ENCODE assay signal across 25 mouse cellular contexts in the genomic region with DNA sequence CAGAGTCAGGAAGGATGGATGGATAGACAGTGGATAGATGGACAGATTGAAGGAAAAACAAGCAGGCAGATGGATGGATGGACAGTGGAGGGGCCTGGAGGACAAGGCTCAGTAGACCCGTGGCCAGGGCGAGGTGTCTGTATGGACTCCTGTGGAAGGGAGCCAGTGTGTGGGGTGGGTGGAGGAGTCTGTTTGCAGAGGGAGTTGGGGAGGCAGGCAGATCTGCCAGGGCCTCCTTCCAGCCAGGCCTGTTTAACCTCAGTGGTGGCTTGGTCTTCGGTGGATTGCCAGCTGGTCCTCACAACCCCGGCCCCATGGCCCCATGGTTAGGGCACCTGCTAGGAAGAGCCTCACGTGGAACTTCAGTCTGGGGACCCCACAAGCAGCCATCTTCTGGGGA. TPM values are rescaled to one million over a fixed set of nuclear protein-coding genes. Genes with fewer than 3 reads are reported as not detected.
DNase-seq lines count a peak whose midpoint lies in the region; ATAC-seq lines count a peak whose summit lies in the region.
"Had no signal": no experiment of that assay in that cellular context is flagged by ENCODE, and none has a peak within 500 bp of the region (broad histone marks: within the 10 kb centered on the region; RNA-seq: fewer than 3 reads in every experiment).

No protein-coding gene starts in this region.

- ATAC-seq in forebrain, embryonic 16.5 days: no peak
- no peak for ATAC-seq in limb, embryonic 12.5 days (ENCODE audit: insufficient number of reproducible peaks, insufficient read depth, low FRiP score, low TSS enrichment, low read depth)
- ATAC-seq in embryonic facial prominence, embryonic 14.5 days (ENCODE audit: low read depth): no peak
- ATAC-seq in limb, embryonic 15.5 days (ENCODE audit: insufficient number of reproducible peaks, low FRiP score, low TSS enrichment, low read depth): no peak
- no peak for ATAC-seq in intestine, embryonic 15.5 days
- ATAC-seq: lung, postnatal 0 days; Patski had no signal

- H3K4me1 ChIP-seq in forebrain, embryonic 10.5 days: peaks cover 40% of the 10 kb centered on the region
- peaks cover 22% of the 10 kb centered on the region for H3K4me1 ChIP-seq in forebrain, embryonic 16.5 days (replicated peaks; ENCODE audit: control insufficient read depth, insufficient read depth, low read length)
- H3K4me1 ChIP-seq in limb, embryonic 12.5 days (replicated peaks): peaks cover 49% of the 10 kb centered on the region
- H3K4me1 ChIP-seq in limb, embryonic 10.5 days: peaks cover 39% of the 10 kb centered on the region
- peaks cover 18% of the 10 kb centered on the region for H3K4me1 ChIP-seq in embryonic facial prominence, embryonic 14.5 days (ENCODE audit: control insufficient read depth, insufficient read depth, low read length)
- peaks cover 68% of the 10 kb centered on the region for H3K4me1 ChIP-seq in limb, embryonic 15.5 days
- H3K4me1 ChIP-seq in intestine, embryonic 15.5 days (replicated peaks): peaks cover 24% of the 10 kb centered on the region
- H3K4me1 ChIP-seq: liver, embryonic 15.5 days had no signal

- no peak for DNase-seq in forebrain, embryonic 10.5 days (ENCODE audit: extremely low spot score, low spot score)
- no peak for DNase-seq in limb, embryonic 10.5 days (ENCODE audit: low spot score)
- no peak for DNase-seq in embryonic facial prominence, embryonic 14.5 days (ENCODE audit: low spot score)
- DNase-seq: adrenal gland, adult 2 months; cerebellum, adult 11 months; cerebellum, postnatal 36 days; embryo, embryonic 11 days; gastrocnemius, postnatal 14 days; kidney, adult 11 months; layer of hippocampus, postnatal 36 days; liver; retina, postnatal 1 day; right cerebral cortex, postnatal 25 days; thymus, postnatal 25 days had no signal

- WGBS in forebrain, embryonic 10.5 days: 92% methylated on average over 5 of the region's 5 CpGs
- 83% methylated on average over 5 of the region's 5 CpGs for WGBS in forebrain, embryonic 16.5 days
- 91% methylated on average over 5 of the region's 5 CpGs for WGBS in limb, embryonic 12.5 days
- 85% methylated on average over 5 of the region's 5 CpGs for WGBS in limb, embryonic 10.5 days
- WGBS in embryonic facial prominence, embryonic 14.5 days: 90% methylated on average over 3 of the region's 5 CpGs
- 59% methylated on average over 5 of the region's 5 CpGs for WGBS in limb, embryonic 15.5 days
- WGBS in intestine, embryonic 15.5 days: 54% methylated on average over 5 of the region's 5 CpGs

- H3K4me3 ChIP-seq in forebrain, embryonic 10.5 days: no peak overlapping the region
- no peak overlapping the region for H3K4me3 ChIP-seq in forebrain, embryonic 16.5 days (replicated peaks; ENCODE audit: low read length)
- H3K4me3 ChIP-seq in limb, embryonic 12.5 days (replicated peaks): peak overlapping the region; percentile 50; the same call in 1 of the 2 replicates
- no peak overlapping the region for H3K4me3 ChIP-seq in limb, embryonic 10.5 days
- H3K4me3 ChIP-seq in embryonic facial prominence, embryonic 14.5 days (ENCODE audit: low read depth, low read length): no peak overlapping the region
- peak overlapping the region; percentile 61; the same call in 1 of the 2 replicates for H3K4me3 ChIP-seq in limb, embryonic 15.5 days
- H3K4me3 ChIP-seq in intestine, embryonic 15.5 days (replicated peaks): no peak overlapping the region
- H3K4me3 ChIP-seq: hindbrain, embryonic 12.5 days; kidney, embryonic 15.5 days; liver, embryonic 15.5 days; midbrain, embryonic 12.5 days; neural tube, embryonic 12.5 days had no signal

- H3K36me3 ChIP-seq in forebrain, embryonic 10.5 days (replicated peaks): peaks cover 30% of the 10 kb centered on the region
- H3K36me3 ChIP-seq in forebrain, embryonic 16.5 days (ENCODE audit: control insufficient read depth, insufficient read depth): peaks cover 3% of the 10 kb centered on the region; the same call in 1 of the 2 replicates
- peaks cover 29% of the 10 kb centered on the region for H3K36me3 ChIP-seq in limb, embryonic 12.5 days
- peaks cover 17% of the 10 kb centered on the region for H3K36me3 ChIP-seq in limb, embryonic 10.5 days
- H3K36me3 ChIP-seq in embryonic facial prominence, embryonic 14.5 days (ENCODE audit: control insufficient read depth, insufficient read depth, low read length): peaks cover 26% of the 10 kb centered on the region; the same call in 1 of the 2 replicates
- H3K36me3 ChIP-seq in limb, embryonic 15.5 days: peaks cover 23% of the 10 kb centered on the region
- H3K36me3 ChIP-seq in intestine, embryonic 15.5 days: 0 out of 2 replicates have a peak, but pooled peaks cover 4% of the 10 kb centered on the region
- H3K36me3 ChIP-seq: liver, embryonic 15.5 days had no signal

- H3K27ac ChIP-seq in forebrain, embryonic 10.5 days: peak overlapping the region; percentile 30; the same call in 1 of the 2 replicates
- no peak overlapping the region for H3K27ac ChIP-seq in forebrain, embryonic 16.5 days (ENCODE audit: low read length)
- H3K27ac ChIP-seq in limb, embryonic 12.5 days: 0 out of 2 replicates have a peak overlapping the region, but pooled peaks have one; percentile 31
- no peak overlapping the region for H3K27ac ChIP-seq in limb, embryonic 10.5 days
- no peak overlapping the region for H3K27ac ChIP-seq in embryonic facial prominence, embryonic 14.5 days (replicated peaks; ENCODE audit: low read depth, low read length)
- peak overlapping the region; percentile 72 for H3K27ac ChIP-seq in limb, embryonic 15.5 days
- no peak overlapping the region for H3K27ac ChIP-seq in intestine, embryonic 15.5 days
- H3K27ac ChIP-seq: hindbrain, embryonic 12.5 days; kidney, embryonic 15.5 days; liver, embryonic 15.5 days; midbrain, embryonic 12.5 days; neural tube, embryonic 12.5 days had no signal

- no peak overlapping the region for H3K9ac ChIP-seq in forebrain, embryonic 16.5 days (replicated peaks; ENCODE audit: low read depth, low read length)
- no peak overlapping the region for H3K9ac ChIP-seq in limb, embryonic 12.5 days (replicated peaks)
- no peak overlapping the region for H3K9ac ChIP-seq in embryonic facial prominence, embryonic 14.5 days (ENCODE audit: low read depth, low read length)
- no peak overlapping the region for H3K9ac ChIP-seq in limb, embryonic 15.5 days
- no peak overlapping the region for H3K9ac ChIP-seq in intestine, embryonic 15.5 days
- H3K9ac ChIP-seq: kidney, embryonic 15.5 days; liver, embryonic 15.5 days; midbrain, embryonic 12.5 days; neural tube, embryonic 12.5 days had no signal

- peaks cover 43% of the 10 kb centered on the region for H3K27me3 ChIP-seq in forebrain, embryonic 10.5 days (ENCODE audit: poor library complexity, severe bottlenecking)
- H3K27me3 ChIP-seq in forebrain, embryonic 16.5 days (replicated peaks; ENCODE audit: control insufficient read depth, insufficient read depth, low read length): peaks cover 9% of the 10 kb centered on the region; the same call in 1 of the 2 replicates
- peaks cover 37% of the 10 kb centered on the region for H3K27me3 ChIP-seq in limb, embryonic 12.5 days
- peaks cover 39% of the 10 kb centered on the region for H3K27me3 ChIP-seq in limb, embryonic 10.5 days (ENCODE audit: low read depth, poor library complexity, severe bottlenecking)
- peaks cover 6% of the 10 kb centered on the region for H3K27me3 ChIP-seq in embryonic facial prominence, embryonic 14.5 days (replicated peaks; ENCODE audit: control insufficient read depth, insufficient read depth, low read length)
- peaks cover 8% of the 10 kb centered on the region for H3K27me3 ChIP-seq in limb, embryonic 15.5 days
- peaks cover 5% of the 10 kb centered on the region; the same call in 1 of the 2 replicates for H3K27me3 ChIP-seq in intestine, embryonic 15.5 days (replicated peaks)
- H3K27me3 ChIP-seq: Patski had no signal

- no peak overlapping the region for H3K4me2 ChIP-seq in forebrain, embryonic 16.5 days (ENCODE audit: low read length)
- peak overlapping the region; percentile 67 for H3K4me2 ChIP-seq in limb, embryonic 12.5 days
- H3K4me2 ChIP-seq in embryonic facial prominence, embryonic 14.5 days (ENCODE audit: low read depth, low read length): peak overlapping the region; percentile 78; the same call in 1 of the 2 replicates
- peak overlapping the region; percentile 77 for H3K4me2 ChIP-seq in limb, embryonic 15.5 days
- no peak overlapping the region for H3K4me2 ChIP-seq in intestine, embryonic 15.5 days (replicated peaks)
- H3K4me2 ChIP-seq: kidney, embryonic 15.5 days; liver, embryonic 15.5 days; midbrain, embryonic 12.5 days; neural tube, embryonic 12.5 days had no signal

- H3K9me3 ChIP-seq in forebrain, embryonic 10.5 days: no peaks in the 10 kb centered on the region
- H3K9me3 ChIP-seq in forebrain, embryonic 16.5 days (ENCODE audit: control insufficient read depth, low read length): no peaks in the 10 kb centered on the region
- H3K9me3 ChIP-seq in limb, embryonic 12.5 days: no peaks in the 10 kb centered on the region
- no peaks in the 10 kb centered on the region for H3K9me3 ChIP-seq in limb, embryonic 10.5 days (replicated peaks)
- no peaks in the 10 kb centered on the region for H3K9me3 ChIP-seq in embryonic facial prominence, embryonic 14.5 days (ENCODE audit: control insufficient read depth, low read length)
- H3K9me3 ChIP-seq in limb, embryonic 15.5 days: no peaks in the 10 kb centered on the region
- no peaks in the 10 kb centered on the region for H3K9me3 ChIP-seq in intestine, embryonic 15.5 days
- H3K9me3 ChIP-seq: hindbrain, embryonic 12.5 days; kidney, embryonic 15.5 days; liver, embryonic 15.5 days; midbrain, embryonic 12.5 days; neural tube, embryonic 12.5 days had no signal

RNA-seq across cellular contexts. Expression of gene Rflna, which starts 3.9 kb away (rescaled TPM):
- polyA plus RNA-seq in forebrain, embryonic 10.5 days (2016; fragmentation: Nextera tagmentation; extraction: Ambion mirVana): 3.4 and 4.3 TPM in 2 replicates
- polyA plus RNA-seq in forebrain, embryonic 16.5 days (2015; fragmentation: Nextera tagmentation; extraction: Ambion mirVana): 3.7 and 4.0 TPM in 2 replicates
- 28.6 and 33.0 TPM in 2 replicates for polyA plus RNA-seq in limb, embryonic 12.5 days (2016; fragmentation: Nextera tagmentation; extraction: Ambion mirVana)
- 1.1 and 4.5 TPM in 2 replicates for polyA plus RNA-seq in limb, embryonic 10.5 days (2016; fragmentation: Nextera tagmentation; extraction: Ambion mirVana)
- 19.3 and 29.0 TPM in 2 replicates for polyA plus RNA-seq in embryonic facial prominence, embryonic 14.5 days (2014; fragmentation: Nextera tagmentation; extraction: Ambion mirVana)
- 36.9 and 40.7 TPM in 2 replicates for polyA plus RNA-seq in limb, embryonic 15.5 days (2015; fragmentation: Nextera tagmentation; extraction: Ambion mirVana)
- polyA plus RNA-seq in intestine, embryonic 15.5 days (2015; fragmentation: Nextera tagmentation; extraction: Ambion mirVana): 2.0 and 2.2 TPM in 2 replicates

Comparison
In these comparisons a context has a peak if more than half of its experiments do, and no peak if none do; other contexts are left out.
1. H3K27ac ChIP-seq: peak in forebrain, embryonic 10.5 days (single experiment), limb, embryonic 12.5 days (single experiment) and limb, embryonic 15.5 days (single experiment); none in forebrain, embryonic 16.5 days (single experiment), limb, embryonic 10.5 days (single experiment), embryonic facial prominence, embryonic 14.5 days (single experiment) and intestine, embryonic 15.5 days (single experiment).
2. H3K4me3 ChIP-seq: peak in limb, embryonic 12.5 days (single experiment) and limb, embryonic 15.5 days (single experiment); none in forebrain, embryonic 10.5 days (single experiment), forebrain, embryonic 16.5 days (single experiment), limb, embryonic 10.5 days (single experiment), embryonic facial prominence, embryonic 14.5 days (single experiment) and intestine, embryonic 15.5 days (single experiment).
3. H3K4me2 ChIP-seq: peak in limb, embryonic 12.5 days (single experiment), embryonic facial prominence, embryonic 14.5 days (single experiment) and limb, embryonic 15.5 days (single experiment); none in forebrain, embryonic 16.5 days (single experiment) and intestine, embryonic 15.5 days (single experiment).